Mouse (Mus musculus) embryonic stem cell, embryonic (primary cell): ENCODE data around the gene Ap3s2.

Experiments
- CTCF ChIA-PET, 4 experiments: fragments of 300-600 bp in 2 of 4; fragments of 350-600 bp in 2 of 4; sonication (Branson Sonifier 250); formaldehyde crosslinking; loops; one replicate each; lab custom pipeline; 2022; ENCODE audit warnings: inconsistent platforms in 2 of 4; lab: Charles Lee
- POLR2A ChIA-PET, 4 experiments: fragments of 300-600 bp in 2 of 4; fragments of 350-600 bp in 2 of 4; sonication (Branson Sonifier 250); formaldehyde crosslinking; loops; one replicate each; lab custom pipeline; 2022; ENCODE audit warnings: antibody characterized with exemption in 4 of 4, inconsistent platforms in 1 of 4; lab: Charles Lee

Gene Ap3s2

GRCm38 (mm10) chr7:79920344-79920983 lies at the start of gene Ap3s2:
Ap3s2 (minus strand) TSS chr7:79920649.
- ChIA-PET CTCF (interaction anchor here in 1 of 4 experiments (1.4 kb wide), 1 partner anchor 121 kb away, joined by 5 read pairs; no protein-coding TSS in a partner anchor), POLR2A (interaction anchor here in 3 of 4 experiments (0.6 to 1.6 kb wide), 8 partner anchors 9 to 386 kb away, joined by 3 to 5 read pairs (median 4); partner anchors contain the start of genes Anpep (in 1 of the 3) and Arpin (in 1 of the 3))

- ChIA-PET CTCF (interaction anchor here in 3 of 4 experiments (0.5 to 1.0 kb wide), 4 partner anchors 9 to 392 kb away, joined by 3 to 9 read pairs (median 4); no protein-coding TSS in a partner anchor), POLR2A (interaction anchor here in 3 of 4 experiments (0.5 to 1.6 kb wide), 15 partner anchors 9 to 355 kb away, joined by 3 to 6 read pairs (median 3); partner anchors contain the start of genes Idh2 (in 1 of the 3) and Rccd1 (in 1 of the 3))
These were observed 47.9 kb upstream of the Ap3s2 start for GRCm38 (mm10) chr7:79968326-79968725.

- CTCF ChIA-PET = interaction anchor here in 3 of 4 experiments (0.6 to 1.4 kb wide), 4 partner anchors 162 to 385 kb away, joined by 3 to 4 read pairs (median 3); no protein-coding TSS in a partner anchor
- POLR2A ChIA-PET = no interaction called here
These were observed 41.2 kb upstream of the Ap3s2 start for GRCm38 (mm10) chr7:79961600-79961999.

GRCm38 (mm10) chr7:79956131-79956530 lies 35.7 kb upstream of the Ap3s2 start:
- POLR2A ChIA-PET = interaction anchor here in 2 of 4 experiments (0.6 kb wide), 2 partner anchors 15 to 94 kb away, joined by 3 to 8 read pairs; no protein-coding TSS in a partner anchor
- CTCF ChIA-PET = no interaction called here

GRCm38 (mm10) chr7:79954890-79955289 lies 34.4 kb upstream of the Ap3s2 start:
- ChIA-PET POLR2A (no interaction called here), CTCF (no interaction called here)

DNA sequence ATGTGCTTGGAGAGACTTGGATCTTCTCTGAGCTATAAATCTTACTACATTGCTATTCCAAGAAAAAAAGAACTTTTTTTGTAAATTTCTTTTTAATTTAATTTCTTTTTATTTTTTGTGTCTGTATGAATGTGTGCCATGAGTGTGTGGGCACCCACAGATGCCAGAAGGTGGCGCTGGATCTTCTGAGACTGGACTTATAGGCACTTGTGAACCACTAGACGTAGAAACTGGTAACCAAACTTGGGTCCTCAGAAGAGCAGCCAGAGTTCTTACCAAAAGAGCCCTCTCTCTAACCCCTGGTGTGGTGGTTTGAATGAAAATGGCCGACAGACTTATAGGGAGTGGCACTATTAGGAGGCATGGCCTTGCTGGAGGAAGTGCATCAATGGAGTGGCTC lies 30.6 kb upstream of the Ap3s2 start:
- CTCF ChIA-PET = no interaction called here
- POLR2A ChIA-PET = interaction anchor here in 3 of 4 experiments (0.6 to 1.5 kb wide), 5 partner anchors 14 to 222 kb away, joined by 3 to 9 read pairs (median 4); no protein-coding TSS in a partner anchor

DNA sequence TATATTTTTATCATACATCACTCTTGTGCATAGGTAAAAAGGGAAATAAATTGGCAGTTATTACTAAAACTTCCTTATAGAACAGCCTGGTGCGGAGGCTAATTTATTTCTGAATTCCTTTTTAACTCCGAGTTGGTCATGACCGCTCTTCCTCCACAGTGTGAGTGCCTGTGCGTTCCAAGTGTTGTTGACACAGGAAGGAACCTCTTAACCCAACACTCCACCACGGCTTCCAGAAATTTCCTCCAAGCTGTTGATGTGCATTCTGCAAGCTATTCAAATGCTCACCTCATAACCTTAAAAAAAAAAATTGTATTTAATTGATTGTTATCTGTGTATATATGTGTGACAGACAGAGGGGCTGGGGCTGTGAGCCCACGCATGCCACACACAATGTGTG lies 29.8 kb upstream of the Ap3s2 start:
- CTCF ChIA-PET = interaction anchor here in 2 of 4 experiments (0.6 to 1.2 kb wide), 3 partner anchors 151 to 671 kb away, joined by 3 to 4 read pairs (median 4); no protein-coding TSS in a partner anchor

GRCm38 (mm10) chr7:79935511-79936205 lies 15.2 kb upstream of the Ap3s2 start:
- ChIA-PET CTCF (interaction anchor here in 3 of 4 experiments (0.5 to 1.0 kb wide), 4 partner anchors 136 to 169 kb away, joined by 3 to 5 read pairs (median 4); partner anchors contain the start of gene Mesp1 (in 1 of the 3)), POLR2A (interaction anchor here in 3 of 4 experiments (0.6 to 1.5 kb wide), 9 partner anchors 10 to 195 kb away, joined by 3 to 4 read pairs (median 3); partner anchors contain the start of gene Ap3s2 (in 1 of the 3))

More for the DNA sequence above, 29.8 kb upstream of the Ap3s2 start:
- POLR2A ChIA-PET = interaction anchor here in 3 of 4 experiments (0.6 to 1.5 kb wide), 6 partner anchors 9 to 206 kb away, joined by 3 to 9 read pairs (median 3); no protein-coding TSS in a partner anchor

DNA sequence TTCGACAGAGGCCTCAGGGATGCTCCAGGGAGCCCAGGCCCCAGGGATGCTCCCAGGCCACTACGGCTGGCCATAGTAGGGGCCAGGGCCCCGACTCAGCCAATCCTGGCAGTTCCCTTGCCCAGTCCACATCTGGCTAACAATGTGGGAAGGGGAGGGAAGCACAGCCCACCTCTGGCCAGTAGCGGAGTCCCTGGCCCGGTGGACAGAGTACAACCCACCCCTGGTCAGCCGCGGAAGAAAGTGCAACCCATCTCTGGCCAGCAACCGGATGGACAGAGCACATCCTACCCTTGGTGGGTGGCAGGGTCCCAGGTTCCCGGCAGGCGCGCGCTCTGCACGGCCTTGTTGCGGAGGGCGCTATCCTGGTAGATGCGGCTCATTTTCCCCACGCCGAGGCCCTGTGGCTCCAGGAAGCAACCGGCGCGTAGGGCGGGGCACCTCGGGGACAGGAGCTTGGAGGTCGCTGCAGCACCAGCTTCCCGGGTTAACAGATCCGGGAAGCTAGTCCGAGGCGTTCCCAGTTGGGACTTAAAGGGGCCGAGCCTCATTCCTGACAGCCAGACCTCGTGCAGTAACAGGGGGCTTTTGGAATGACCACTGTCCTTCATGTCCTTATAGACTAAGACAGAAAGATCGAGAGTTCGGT lies 14.5 kb upstream of the Ap3s2 start, which contains the start of gene Arpin:
Gene Arpin (minus strand): TSS at position 498 of the 649 bp plus-strand sequence.
- POLR2A ChIA-PET = interaction anchor here in 3 of 4 experiments (0.6 to 1.5 kb wide), 8 partner anchors 9 to 195 kb away, joined by 3 to 4 read pairs (median 3); partner anchors contain the start of gene Ap3s2 (in 1 of the 3)
- CTCF ChIA-PET = interaction anchor here in 2 of 4 experiments (0.7 to 1.0 kb wide), 3 partner anchors 136 to 141 kb away, joined by 3 to 4 read pairs (median 4); partner anchors contain the start of gene Mesp1 (in 1 of the 2)

- ChIA-PET POLR2A (interaction anchor here in 1 of 4 experiments (1.0 kb wide), 1 partner anchor 14 kb away, joined by 4 read pairs; the partner anchor contains the start of gene Ap3s2), CTCF (no interaction called here)
These were observed 14.0 kb upstream of the Ap3s2 start for GRCm38 (mm10) chr7:79934461-79934860.

DNA sequence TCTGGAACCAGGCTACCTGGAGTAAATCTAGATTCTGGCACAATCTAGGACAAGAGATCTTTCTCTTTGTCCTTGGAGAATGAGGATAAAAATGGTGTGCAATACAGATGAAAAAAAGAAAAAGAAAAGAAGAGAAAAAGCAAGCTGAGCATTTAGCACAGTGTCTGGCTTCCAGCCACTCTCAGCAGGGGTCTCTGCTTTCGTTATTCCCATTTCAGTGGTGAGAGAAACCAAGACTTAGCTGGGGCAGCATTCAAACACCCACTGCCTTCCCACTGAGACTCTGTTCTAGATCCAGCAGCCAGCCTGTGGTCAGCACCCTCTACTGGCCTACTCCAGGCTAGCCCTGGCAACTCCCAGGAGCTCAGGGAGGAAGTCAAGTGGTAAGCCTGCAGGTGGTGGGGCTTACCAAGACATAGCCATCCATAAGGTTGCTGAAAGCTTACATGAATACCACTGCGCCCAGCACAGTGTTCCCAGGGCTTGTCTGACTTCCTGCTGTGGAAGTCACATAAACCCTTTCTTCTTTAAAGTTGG lies 8.1 kb upstream of the Ap3s2 start:
- ChIA-PET POLR2A (interaction anchor here in 1 of 4 experiments (0.8 kb wide), 1 partner anchor 68 kb away, joined by 3 read pairs; the partner anchor contains the start of gene Anpep), CTCF (no interaction called here)

- ChIA-PET CTCF (interaction anchor here (0.6 to 3.9 kb wide), 42 partner anchors 9 to 1812 kb away, joined by 3 to 38 read pairs (median 4); partner anchors contain the start of genes Mesp1 (in 1 of the 4) and Plin1 (in 1 of the 4)), POLR2A (interaction anchor here in 3 of 4 experiments (0.5 to 1.7 kb wide), 8 partner anchors 9 to 1690 kb away, joined by 3 to 11 read pairs (median 4); partner anchors contain the start of gene Mesp1 (in 1 of the 3))
These were observed 5.9 kb downstream of the Ap3s2 start for GRCm38 (mm10) chr7:79914556-79914955.

- CTCF ChIA-PET = no interaction called here
- POLR2A ChIA-PET = interaction anchor here in 2 of 4 experiments (0.5 to 0.6 kb wide), 2 partner anchors 124 to 595 kb away, joined by 3 read pairs; no protein-coding TSS in a partner anchor
These were observed 13.1 kb downstream of the Ap3s2 start for GRCm38 (mm10) chr7:79907356-79907755.

GRCm38 (mm10) chr7:79906914-79907313 lies 13.5 kb downstream of the Ap3s2 start:
- ChIA-PET CTCF (no interaction called here), POLR2A (interaction anchor here in 2 of 4 experiments (0.5 to 0.6 kb wide), 2 partner anchors 124 to 594 kb away, joined by 3 read pairs; no protein-coding TSS in a partner anchor)

- ChIA-PET CTCF (interaction anchor here in 2 of 4 experiments (0.6 kb wide), 2 partner anchors 9 to 107 kb away, joined by 4 to 5 read pairs; no protein-coding TSS in a partner anchor), POLR2A (interaction anchor here in 1 of 4 experiments (0.6 to 1.4 kb wide), 2 partner anchors 9 to 31 kb away, joined by 3 to 4 read pairs; no protein-coding TSS in a partner anchor)
These were observed 15.3 kb downstream of the Ap3s2 start for GRCm38 (mm10) chr7:79905193-79905592.

GRCm38 (mm10) chr7:79903160-79903792 lies 17.2 kb downstream of the Ap3s2 start:
- POLR2A ChIA-PET = interaction anchor here in 1 of 4 experiments (0.6 kb wide), 2 partner anchors 132 to 500 kb away, joined by 3 read pairs; no protein-coding TSS in a partner anchor
- CTCF ChIA-PET = interaction anchor here in 2 of 4 experiments (0.6 to 1.1 kb wide), 2 partner anchors 104 to 913 kb away, joined by 3 to 4 read pairs; no protein-coding TSS in a partner anchor
